Mouse (Mus musculus) kidney, adult 8-10 months (tissue): Measurements from ENCODE around the gene Mrpl58.
"Not testable (repeated sequence)": the region's sequence is repeated elsewhere in the genome, so short reads cannot be mapped to it uniquely, and the experiment has no call there.

Source experiments
- DNase-seq, 2 experiments: peaks; one replicate each; pipeline ENCODE4 v3.0.0; 2022

The Mrpl58 gene

GRCm38 (mm10) chr11:115427482-115428331 lies 24.2 kb downstream of the Mrpl58 start:
- peak in 1 of 2 experiments; percentile 71 for DNase-seq

- DNase-seq = no peak
Observed at GRCm38 (mm10) chr11:115429307-115429706, 25.8 kb downstream of the Mrpl58 start.

DNA sequence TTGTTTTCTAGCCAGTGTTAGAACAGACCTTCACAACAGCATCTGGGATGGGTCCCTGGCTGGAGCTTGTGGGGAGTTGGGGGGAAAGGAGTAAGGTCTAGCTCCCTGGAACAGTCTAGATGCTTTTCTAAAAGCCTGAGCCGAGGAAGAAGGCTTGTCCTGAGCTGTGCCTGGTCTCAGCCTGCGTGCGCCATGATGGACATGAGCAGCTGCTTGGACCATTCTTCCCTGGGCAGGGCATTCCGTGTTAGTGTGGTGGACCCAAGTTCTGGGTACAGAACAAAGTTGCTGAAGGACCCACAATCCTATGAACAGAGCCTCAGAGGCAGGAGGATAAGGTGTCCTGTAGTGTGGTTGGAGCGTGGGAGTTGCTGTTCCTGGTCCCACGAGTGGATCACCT lies 27.0 kb downstream of the Mrpl58 start:
- no peak for DNase-seq

GRCm38 (mm10) chr11:115432814-115433213 lies 29.3 kb downstream of the Mrpl58 start:
- DNase-seq = no peak

- DNase-seq = no peak
Observed at GRCm38 (mm10) chr11:115433342-115433741, 29.8 kb downstream of the Mrpl58 start.

GRCm38 (mm10) chr11:115435596-115436337 lies 32.2 kb downstream of the Mrpl58 start:
- no peak for DNase-seq

DNA sequence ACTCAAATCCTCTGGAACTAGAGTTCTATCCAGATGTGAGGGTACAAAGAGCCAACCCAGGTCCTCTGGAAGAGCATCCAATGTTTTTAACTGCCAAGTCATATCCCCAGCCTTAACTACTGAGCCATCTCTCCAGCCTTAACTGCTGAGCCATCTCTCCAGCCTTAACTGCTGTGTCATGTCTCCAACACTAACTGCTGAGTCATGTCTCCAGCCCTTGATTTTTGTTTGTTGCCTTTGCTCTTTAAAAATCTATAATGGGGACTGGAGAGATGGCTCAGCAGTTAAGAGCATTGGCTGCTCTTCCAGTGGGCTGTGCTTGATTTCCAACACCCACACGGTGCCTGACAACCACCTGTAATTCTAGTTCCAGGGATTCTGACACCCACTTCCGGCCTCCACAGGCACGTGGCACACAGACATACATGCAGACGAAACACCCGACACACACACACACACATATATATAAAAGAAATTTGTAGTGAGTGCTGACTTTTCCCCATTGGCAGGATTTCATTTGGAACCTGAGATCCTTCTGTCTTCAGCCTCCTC lies 34.1 kb downstream of the Mrpl58 start:
- DNase-seq = no peak

DNA sequence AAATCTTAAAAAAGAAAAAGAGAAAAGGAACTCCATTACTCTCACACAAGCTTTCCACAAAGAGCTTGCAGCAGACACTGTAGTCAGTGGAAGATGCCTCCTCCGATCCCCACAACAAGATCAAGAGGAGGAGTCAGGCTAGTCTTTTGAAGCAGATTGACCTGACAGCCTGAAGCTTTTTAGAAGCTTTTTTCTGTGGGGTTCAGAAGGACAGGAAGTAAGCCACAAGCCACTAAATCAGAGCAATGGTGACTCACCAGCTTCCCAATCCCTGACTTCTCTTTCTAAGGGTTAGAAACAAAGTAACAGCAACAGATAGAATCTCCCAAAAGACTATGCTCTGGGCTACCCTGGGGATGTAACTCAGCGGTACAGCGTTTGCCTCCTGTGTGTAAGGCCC lies 35.8 kb downstream of the Mrpl58 start:
- DNase-seq = no peak

GRCm38 (mm10) chr11:115439906-115440595 lies 36.5 kb downstream of the Mrpl58 start, which contains the start of gene Trim80:
Gene Trim80, plus strand, starts transcription at chr11:115440545.
- no peak for DNase-seq

GRCm38 (mm10) chr11:115441417-115441816 lies 37.9 kb downstream of the Mrpl58 start:
- no peak for DNase-seq

GRCm38 (mm10) chr11:115446906-115447305 lies 43.4 kb downstream of the Mrpl58 start:
- peak; percentile 60 to 75 for DNase-seq

DNA sequence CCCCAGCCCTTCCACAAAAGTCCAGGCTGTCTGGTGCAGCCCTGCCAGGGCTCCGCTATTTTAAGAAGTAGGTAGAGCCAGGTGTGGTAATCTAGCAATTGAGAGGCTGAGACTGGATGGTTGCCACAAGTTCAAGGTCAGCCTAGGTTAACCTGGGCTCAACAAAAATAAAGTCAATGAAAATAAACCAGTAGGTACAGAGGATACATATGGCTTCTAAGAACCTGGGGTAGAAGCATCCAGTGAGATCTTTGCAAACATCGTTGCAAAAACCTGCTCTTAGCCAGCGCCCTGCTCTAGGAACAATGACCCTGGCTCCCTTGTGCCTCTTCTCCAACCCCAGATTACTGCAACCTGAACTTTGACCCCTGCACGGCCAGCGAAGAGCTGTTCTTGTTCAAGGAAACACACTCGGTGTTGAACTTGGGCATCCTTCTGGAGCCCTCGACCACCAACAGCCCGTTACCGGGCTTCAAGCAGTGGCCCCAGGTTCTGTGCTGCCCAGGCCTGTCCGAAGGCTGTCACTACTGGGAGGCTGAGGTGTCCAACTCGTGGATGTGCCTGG lies 43.9 kb downstream of the Mrpl58 start:
- peak in 1 of 2 experiments; percentile 65 for DNase-seq

DNA sequence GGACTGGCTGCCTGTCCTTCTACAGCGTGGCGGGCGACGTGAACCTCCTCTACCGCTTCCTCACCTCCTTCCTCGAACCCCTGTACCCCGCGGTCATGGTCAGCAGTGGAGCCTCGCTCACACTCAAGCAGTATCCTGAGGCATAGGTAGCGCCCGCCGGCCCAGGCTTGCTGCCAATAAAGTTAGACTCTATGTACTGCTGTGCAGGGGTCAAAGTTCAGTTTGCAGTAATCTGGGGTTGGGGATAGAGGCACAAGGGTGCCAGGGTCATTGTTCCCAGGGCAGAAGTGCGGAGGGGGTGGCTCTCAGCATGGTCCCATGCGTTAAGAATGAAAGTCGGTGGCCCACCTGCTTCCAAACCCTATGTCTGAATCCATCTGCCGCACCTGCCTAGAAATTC lies 44.5 kb downstream of the Mrpl58 start:
- peak; percentile 84 to 85 for DNase-seq

GRCm38 (mm10) chr11:115448998-115449397 lies 45.4 kb downstream of the Mrpl58 start:
- peak; percentile 84 to 94 for DNase-seq

DNA sequence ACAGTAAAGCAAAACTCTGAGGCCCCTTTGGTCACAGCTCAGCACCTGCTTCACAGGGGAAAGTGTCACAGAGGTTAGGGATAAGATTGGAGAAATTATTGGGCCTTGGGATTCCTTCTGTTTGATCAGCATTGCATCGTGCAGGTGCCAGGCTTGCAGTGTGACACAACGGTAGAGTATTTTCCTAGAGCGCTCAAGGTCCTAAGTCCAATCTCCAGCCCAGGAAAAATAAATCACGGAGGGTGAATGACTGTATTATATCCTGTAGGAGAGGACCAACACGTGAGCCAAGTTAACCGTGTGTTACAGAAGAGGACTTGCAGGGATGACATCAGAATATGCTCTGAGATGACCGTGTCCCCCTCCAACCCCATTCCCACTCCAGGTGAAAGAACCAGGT lies 46.6 kb downstream of the Mrpl58 start:
- peak; percentile 60 to 75 for DNase-seq

DNA sequence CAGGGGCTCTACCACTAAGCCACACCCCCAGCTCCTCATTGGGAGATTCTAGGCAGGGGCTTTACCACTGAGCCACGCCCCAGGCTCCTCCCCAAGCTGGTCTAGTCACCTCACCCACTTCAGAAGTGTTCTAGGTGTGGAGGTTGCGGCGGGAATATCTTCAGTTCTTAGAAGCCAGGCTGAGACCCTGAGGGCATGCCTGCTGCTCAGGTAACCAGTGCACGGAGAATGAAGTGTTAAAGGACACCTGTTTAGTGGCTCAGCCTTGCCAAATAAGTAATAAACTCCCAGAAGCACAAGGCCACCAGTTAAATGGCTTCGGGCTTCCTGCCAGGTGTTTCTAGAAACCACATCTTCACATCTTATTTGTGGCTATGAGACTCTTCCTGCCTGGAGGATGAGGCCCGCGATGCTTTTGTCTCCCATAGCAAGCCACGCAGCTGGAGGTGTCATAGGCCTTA lies 48.3 kb downstream of the Mrpl58 start:
- DNase-seq = no peak

- no peak for DNase-seq
Observed at GRCm38 (mm10) chr11:115452281-115452860, 48.8 kb downstream of the Mrpl58 start.

- DNase-seq = no peak
Observed at GRCm38 (mm10) chr11:115453306-115453705, 49.8 kb downstream of the Mrpl58 start.

DNA sequence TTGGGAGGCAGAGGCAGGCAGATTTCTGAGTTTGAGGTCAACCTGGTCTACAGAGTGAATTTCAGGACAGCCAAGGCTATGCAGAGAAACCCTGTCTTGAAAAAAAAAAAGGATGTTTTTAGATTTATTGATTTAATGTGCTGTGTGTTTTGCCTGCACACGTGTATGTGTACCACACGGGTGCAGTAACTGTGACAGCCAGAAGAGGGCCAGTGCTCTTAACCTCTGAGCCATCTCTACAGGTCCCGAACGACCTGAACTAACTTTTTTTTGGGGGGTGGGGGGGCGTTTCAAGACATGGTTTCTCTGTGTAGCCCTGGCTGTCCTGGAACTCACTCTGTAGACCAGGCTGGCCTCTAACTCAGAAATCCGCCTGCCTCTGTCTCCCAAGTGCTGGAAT lies 51.3 kb downstream of the Mrpl58 start:
- not testable (repeated sequence) for DNase-seq

GRCm38 (mm10) chr11:115455619-115456018 lies 52.1 kb downstream of the Mrpl58 start:
- no peak for DNase-seq

DNA sequence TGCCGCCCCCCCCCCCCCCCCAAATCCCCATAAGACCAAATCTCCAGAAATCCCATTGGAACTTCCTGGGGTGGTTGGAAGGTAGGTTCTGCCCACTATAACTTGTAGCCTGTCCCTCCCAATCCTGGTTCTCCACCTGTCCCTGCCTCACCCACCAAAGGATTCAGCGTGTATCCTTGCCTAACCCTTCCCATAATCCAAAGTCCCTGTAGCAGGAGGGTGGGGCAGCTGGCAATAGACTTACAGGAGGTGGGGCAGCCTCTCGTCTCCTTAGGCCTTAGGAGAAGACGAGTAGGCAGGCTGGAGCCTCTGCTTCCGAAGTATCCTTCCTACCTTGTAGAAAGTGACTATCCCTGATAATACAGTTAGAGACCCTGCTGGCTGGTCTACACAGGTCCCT lies 52.6 kb downstream of the Mrpl58 start:
- DNase-seq = no peak

DNA sequence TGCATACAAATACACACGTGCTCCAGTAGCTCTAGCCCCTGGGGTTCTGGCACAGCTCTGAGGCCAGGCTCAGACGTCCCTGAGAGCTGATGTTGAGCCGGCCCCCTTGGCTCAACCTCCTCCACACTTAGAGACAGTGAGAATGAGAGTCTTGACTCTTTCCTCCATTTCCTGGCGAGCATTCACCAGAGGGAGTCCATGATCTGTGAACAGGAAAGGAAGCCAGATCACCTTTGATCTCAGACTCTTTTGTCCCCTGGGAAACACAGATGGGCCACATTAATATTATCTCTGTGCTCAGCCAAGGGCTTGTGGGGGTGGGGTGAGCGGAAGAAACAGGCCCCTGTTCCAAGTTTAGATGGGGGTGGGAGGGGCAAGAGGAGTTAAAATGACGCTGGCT lies 53.9 kb downstream of the Mrpl58 start:
- peak in 1 of 2 experiments; percentile 60 for DNase-seq
